Mouse (Mus musculus) ES-E14 (cell line): ENCODE measurements around the gene Tmem132c. TPM values are rescaled to one million over a fixed set of nuclear protein-coding genes. Genes with fewer than 3 reads are reported as not detected.

Experiments used
- DNase-seq: peaks from one replicate; pipeline ENCODE4 v3.0.0-alpha.2; 2013; ENCODE audit warnings: low read depth, low spot score
- H3K27ac ChIP-seq: 2 replicates; pipeline ENCODE4 v1.5.1; 2012; ENCODE audit warnings: low read depth, mild to moderate bottlenecking, low read length, moderate library complexity, mixed read lengths; ENCODE audit not compliant: poor library complexity, insufficient read depth, severe bottlenecking
- H3K36me3 ChIP-seq: 2 replicates; pipeline ENCODE4 v1.6.1; 2012; ENCODE audit warnings: mild to moderate bottlenecking, low read length, moderate library complexity, mixed read lengths; ENCODE audit not compliant: control insufficient read depth, poor library complexity, insufficient read depth, severe bottlenecking
- H3K4me1 ChIP-seq, 2 experiments: fragments of 150-350 bp in 1 of 2; sonication (generic) in 1 of 2; 2 replicates each; pipeline ENCODE4 v1.6.1; 2012; ENCODE audit warnings: low read length in 2 of 2, mild to moderate bottlenecking in 1 of 2, mixed read lengths in 1 of 2; ENCODE audit not compliant: control insufficient read depth in 2 of 2, insufficient read depth in 2 of 2, poor library complexity in 1 of 2
- H3K4me3 ChIP-seq, 2 experiments: fragments of 150-350 bp in 1 of 2; sonication (generic) in 1 of 2; 2 replicates each; pipeline ENCODE4 v1.5.1; 2012; ENCODE audit warnings: low read length in 2 of 2, low read depth in 1 of 2, mild to moderate bottlenecking in 1 of 2, mixed read lengths in 1 of 2; ENCODE audit not compliant: insufficient read depth in 1 of 2, poor library complexity in 1 of 2, severe bottlenecking in 1 of 2
- H3K9ac ChIP-seq: 2 replicates; pipeline ENCODE4 v1.6.1; 2012; ENCODE audit warnings: low read depth, mild to moderate bottlenecking, low read length, mixed read lengths; ENCODE audit not compliant: poor library complexity, insufficient read depth, severe bottlenecking
- H3K9me3 ChIP-seq: fragments of 150-350 bp; sonication (generic); 2 replicates; pipeline ENCODE4 v1.6.1; 2012; ENCODE audit warnings: low read depth, mild to moderate bottlenecking, low read length; ENCODE audit not compliant: control insufficient read depth, insufficient read depth
- CHD2 ChIP-seq: IDR thresholded peaks from 2 replicates; pipeline ENCODE4 v1.6.1; 2014; ENCODE audit warnings: mild to moderate bottlenecking, low read depth, low read length, inconsistent platforms
- HCFC1 ChIP-seq: IDR thresholded peaks from 2 replicates; pipeline ENCODE4 v1.6.1; 2012; ENCODE audit warnings: low read length, inconsistent platforms, borderline replicate concordance; ENCODE audit not compliant: insufficient read depth
- MAFK ChIP-seq: IDR thresholded peaks from 2 replicates; pipeline ENCODE4 v1.6.1; 2014; ENCODE audit warnings: mild to moderate bottlenecking, low read depth, low read length, inconsistent platforms; ENCODE audit not compliant: insufficient read depth
- ZC3H11A ChIP-seq: IDR thresholded peaks from 2 replicates; pipeline ENCODE4 v1.6.1; 2012; ENCODE audit warnings: low read depth, mild to moderate bottlenecking, inconsistent platforms, low read length, borderline replicate concordance
- ZNF384 ChIP-seq: IDR thresholded peaks from 2 replicates; pipeline ENCODE4 v1.6.1; 2012; ENCODE audit warnings: low read depth, low read length, inconsistent platforms
- in situ Hi-C, 2 experiments: fragments of 600-800 bp; cut with MboI; formaldehyde crosslinking; loops; one replicate each; pipeline ENCODE4 v1.15.1; 2025; ENCODE audit warnings: low sequenced_read_pairs in 2 of 2, inconsistent platforms in 1 of 2; ENCODE audit not compliant: unreplicated experiment in 2 of 2
- total RNA-seq: library from RNA; depleted of rRNA; stranded (reverse); fragments of 300-350 nt; gene quantifications from 2 replicates; pipeline ENCODE4 v1.2.3, GENCODE M21; 2012

The Tmem132c gene
- total RNA-seq, 1 experiment = 0.71 TPM

DNA sequence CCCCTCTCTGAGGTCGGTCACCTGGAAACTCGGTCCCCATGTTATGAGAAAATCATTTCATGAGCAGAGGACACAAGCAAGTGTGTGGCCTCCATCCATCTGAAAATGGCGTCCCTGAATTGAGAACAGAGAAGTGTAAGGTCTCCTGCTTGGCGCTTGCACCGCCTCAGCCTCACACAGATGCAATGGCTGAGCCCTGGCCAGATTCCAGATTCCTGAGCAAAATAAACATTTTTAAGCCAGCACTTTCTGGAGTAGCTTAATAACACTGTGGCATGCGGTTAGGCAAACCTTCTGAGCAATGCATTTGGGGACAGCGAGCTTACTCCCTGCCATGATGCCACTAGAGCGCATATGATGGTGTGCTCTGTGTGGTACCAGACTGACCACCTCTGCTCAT, 48.1 kb downstream of the Tmem132c start:
- no peaks in the 10 kb centered on the region for H3K36me3 ChIP-seq
- H3K9me3 ChIP-seq = no peaks in the 10 kb centered on the region
- TF ChIP-seq HCFC1 (no peak), MAFK (no peak), ZNF384 (no peak), ZC3H11A (no peak), CHD2 (no peak)
- no peaks in the 10 kb centered on the region for H3K4me1 ChIP-seq
- in situ Hi-C loops = no loop called here
- no peak for DNase-seq
- no peak overlapping the region for H3K4me3 ChIP-seq
- no peak overlapping the region for H3K27ac ChIP-seq
- no peak overlapping the region for H3K9ac ChIP-seq

- Histone ChIP-seq H3K36me3 (no peaks in the 10 kb centered on the region), H3K9ac (no peak overlapping the region), H3K9me3 (no peaks in the 10 kb centered on the region), H3K4me1 (no peaks in the 10 kb centered on the region), H3K27ac (no peak overlapping the region), H3K4me3 (no peak overlapping the region)
- no peak for DNase-seq
- in situ Hi-C loops = no loop called here
- TF ChIP-seq CHD2 = no peak
- TF ChIP-seq ZNF384 = no peak
- TF ChIP-seq MAFK = no peak
- TF ChIP-seq ZC3H11A = no peak
- no peak for TF ChIP-seq HCFC1
These were observed 49.0 kb downstream of the Tmem132c start for GRCm38 (mm10) chr5:127290461-127291250.

DNA sequence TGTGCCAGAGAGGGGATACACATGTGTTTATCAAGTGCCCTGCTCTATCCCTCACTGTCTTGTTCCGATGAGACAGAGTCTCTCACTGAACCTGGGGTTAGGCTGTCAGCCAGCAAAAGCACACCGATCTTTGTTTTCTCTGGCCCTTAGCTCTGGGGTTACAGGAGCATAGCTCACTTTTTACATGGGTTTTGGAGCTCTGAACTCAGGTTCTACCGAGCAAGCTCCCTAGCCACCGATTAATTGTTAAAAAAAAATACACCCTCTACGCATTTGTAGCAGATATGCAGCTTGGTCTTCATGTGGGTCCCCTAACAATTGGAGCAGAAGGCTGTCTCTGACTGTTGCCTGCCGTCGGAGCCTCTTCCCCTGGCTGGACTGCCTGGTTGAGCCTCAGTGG, 50.0 kb downstream of the Tmem132c start:
- DNase-seq = no peak
- no peak overlapping the region for H3K27ac ChIP-seq
- no peaks in the 10 kb centered on the region for H3K9me3 ChIP-seq
- H3K36me3 ChIP-seq = no peaks in the 10 kb centered on the region
- in situ Hi-C loops = no loop called here
- H3K9ac ChIP-seq = no peak overlapping the region
- H3K4me3 ChIP-seq = no peak overlapping the region
- H3K4me1 ChIP-seq = no peaks in the 10 kb centered on the region
- TF ChIP-seq CHD2 = no peak
- TF ChIP-seq ZNF384 = no peak
- TF ChIP-seq ZC3H11A = no peak
- no peak for TF ChIP-seq MAFK
- no peak for TF ChIP-seq HCFC1

DNA sequence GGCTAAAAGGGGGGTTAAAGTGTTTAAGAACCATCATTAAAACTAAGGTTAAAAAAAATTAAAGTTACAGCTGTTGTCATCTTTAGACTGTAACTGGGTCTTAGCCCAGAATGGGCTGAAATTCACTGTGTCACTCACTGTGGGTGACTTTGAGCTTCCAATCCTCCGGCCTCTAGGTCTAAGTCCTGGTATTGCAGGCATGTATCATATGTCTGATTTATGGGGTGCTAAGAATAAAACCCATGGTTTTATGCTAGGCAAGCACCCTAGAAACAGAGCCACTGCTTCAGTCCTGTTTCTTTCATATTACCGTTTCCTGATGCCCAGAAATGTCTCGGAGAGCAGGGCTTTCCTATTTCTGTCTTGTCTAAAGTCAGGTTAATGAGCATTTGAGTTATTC, 52.1 kb downstream of the Tmem132c start:
- H3K4me3 ChIP-seq = no peak overlapping the region
- no peaks in the 10 kb centered on the region for H3K4me1 ChIP-seq
- no peak for DNase-seq
- no peaks in the 10 kb centered on the region for H3K36me3 ChIP-seq
- H3K27ac ChIP-seq = no peak overlapping the region
- no peaks in the 10 kb centered on the region for H3K9me3 ChIP-seq
- H3K9ac ChIP-seq = no peak overlapping the region
- in situ Hi-C loops = no loop called here
- no peak for TF ChIP-seq MAFK
- TF ChIP-seq HCFC1 = no peak
- no peak for TF ChIP-seq ZNF384
- TF ChIP-seq ZC3H11A = no peak
- TF ChIP-seq CHD2 = no peak

DNA sequence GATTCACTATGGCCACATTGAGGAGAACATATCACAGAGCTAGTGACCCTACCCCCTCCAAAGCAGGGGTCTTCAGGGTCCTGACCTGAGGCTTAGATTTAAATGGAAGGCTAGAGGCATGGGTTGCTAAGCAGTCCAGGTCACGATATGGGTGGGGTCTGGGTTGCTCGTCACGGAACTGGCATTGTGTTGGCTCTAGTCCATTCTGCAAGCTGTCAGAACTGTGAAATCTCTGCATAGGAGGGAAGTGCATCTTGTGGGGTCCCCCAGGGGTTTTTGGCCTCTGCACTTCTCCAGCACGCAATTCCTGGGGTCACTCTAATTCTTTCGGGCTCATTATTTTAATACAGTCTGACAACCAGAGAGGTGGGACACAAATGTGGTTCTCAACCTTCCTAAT, 55.9 kb downstream of the Tmem132c start:
- no peak overlapping the region for H3K4me3 ChIP-seq
- in situ Hi-C loops = no loop called here

More for the DNA sequence above, 55.9 kb downstream of the Tmem132c start:
- DNase-seq = no peak
- no peak overlapping the region for H3K27ac ChIP-seq
- H3K9me3 ChIP-seq = no peaks in the 10 kb centered on the region
- H3K9ac ChIP-seq = no peak overlapping the region
- no peaks in the 10 kb centered on the region for H3K36me3 ChIP-seq
- no peak for TF ChIP-seq MAFK
- TF ChIP-seq HCFC1 = no peak
- no peak for TF ChIP-seq ZNF384
- TF ChIP-seq CHD2 = no peak
- TF ChIP-seq ZC3H11A = no peak
- H3K4me1 ChIP-seq = no peaks in the 10 kb centered on the region
